Mouse (Mus musculus): ENCODE measurements around the gene Foxk1.

GRCm38 (mm10) chr5:142368122-142368521, 33.2 kb upstream of the Foxk1 start:
- no peak for TF ChIP-seq ZNF384 (IDR thresholded peaks at IDR 0.05; ENCODE audit: low read depth, low read length)
- no peak for TF ChIP-seq ZC3H11A (IDR thresholded peaks at IDR 0.05; ENCODE audit: borderline replicate concordance, low read depth, low read length)
- TF ChIP-seq CHD2 (IDR thresholded peaks at IDR 0.05; ENCODE audit: low read depth, low read length) = no peak
- TF ChIP-seq HCFC1 (IDR thresholded peaks at IDR 0.05; ENCODE audit: borderline replicate concordance, insufficient read depth, low read length) = no peak
